Mouse (Mus musculus) ovary, postnatal 36 days (tissue): ENCODE measurements around the gene Baz2b.
"Not testable (repeated sequence)": the region's sequence is repeated elsewhere in the genome, so short reads cannot be mapped to it uniquely, and the experiment has no call there.

Experiments used
- DNase-seq: peaks from one replicate; pipeline ENCODE4 v3.0.0; 2022; ENCODE audit warnings: low spot score, mixed read lengths

The Baz2b gene

GRCm38 (mm10) chr2:59862618-59863017 is 347.0 kb downstream of the Baz2b start:
- DNase-seq, result no peak

DNA sequence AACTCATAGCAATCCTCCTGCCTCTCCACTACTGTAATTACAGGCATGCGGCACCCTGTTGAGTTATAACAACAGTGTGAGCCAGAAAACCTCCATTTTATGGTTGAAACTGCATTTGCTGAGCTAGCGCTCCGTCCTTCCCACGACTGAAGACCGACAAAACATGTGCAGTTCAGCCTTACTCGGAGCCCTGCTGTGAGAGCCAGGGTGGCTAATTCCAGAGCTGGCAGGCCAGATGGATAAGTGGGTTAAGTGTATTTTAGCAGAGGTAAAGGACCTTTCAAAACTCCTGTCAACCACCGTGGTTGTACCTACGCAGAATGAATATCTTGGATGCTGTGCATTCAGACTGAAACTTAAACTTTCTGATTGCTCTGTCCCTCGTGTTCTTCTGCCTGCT is 355.3 kb downstream of the Baz2b start:
- no peak for DNase-seq

DNA sequence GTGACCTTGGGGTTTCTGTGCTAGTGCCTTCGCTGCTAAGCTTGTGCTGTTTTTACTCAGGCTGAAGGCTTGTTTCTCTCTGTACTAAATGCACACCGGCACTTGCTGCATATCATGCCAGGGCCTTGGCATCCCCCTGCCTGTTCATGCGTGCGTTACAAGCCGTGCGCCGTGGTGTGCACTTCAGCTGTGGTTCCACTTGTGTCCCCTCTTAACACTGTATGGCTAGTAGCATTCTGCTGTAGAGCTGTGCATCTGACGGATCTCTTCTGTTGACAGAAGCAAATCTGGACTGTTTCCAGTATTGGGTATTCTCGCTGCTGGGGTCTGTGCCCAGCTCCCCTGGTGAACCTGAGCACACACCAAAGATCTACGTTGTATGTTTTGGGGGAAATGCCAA is 356.1 kb downstream of the Baz2b start:
- no peak for DNase-seq

DNA sequence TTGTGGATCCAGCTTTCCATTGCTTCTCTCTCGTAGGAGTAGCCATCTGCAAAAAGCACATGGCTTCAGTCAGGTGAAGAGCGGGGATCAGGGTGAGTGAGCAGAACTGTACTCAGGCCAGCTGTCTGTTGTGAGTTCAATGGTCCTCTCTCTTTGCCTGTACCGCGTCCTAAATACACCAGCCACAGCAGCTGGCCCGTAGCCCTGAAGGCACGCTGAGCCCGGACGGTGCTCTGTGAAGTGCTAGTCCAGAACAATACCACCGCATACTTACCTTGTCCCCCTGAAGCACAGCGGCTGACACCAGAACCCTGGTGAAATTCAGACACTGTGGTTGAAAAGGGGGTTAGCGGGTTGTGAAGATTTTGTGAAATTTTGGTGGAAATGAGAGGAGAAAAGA is 356.7 kb downstream of the Baz2b start:
- DNase-seq, result no peak

DNA sequence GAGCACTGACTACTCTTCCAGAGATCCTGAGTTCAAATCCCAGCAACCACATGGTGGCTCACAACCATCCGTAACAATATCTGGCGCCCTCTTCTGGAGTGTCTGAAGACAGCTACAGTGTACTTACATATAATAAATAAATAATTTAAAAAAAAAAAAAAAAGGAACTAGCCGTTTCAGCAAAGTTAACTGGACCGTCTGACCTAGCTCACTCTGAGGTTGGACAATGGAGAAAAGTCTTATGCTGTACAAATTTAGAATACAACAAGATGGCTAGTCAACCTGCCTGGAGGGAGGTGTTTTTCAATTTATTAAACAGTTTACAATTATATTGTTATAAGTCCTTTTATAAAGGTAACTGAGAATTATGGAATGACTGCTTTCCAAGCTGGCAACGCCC is 357.8 kb downstream of the Baz2b start:
- not testable (repeated sequence) for DNase-seq
